Mouse (Mus musculus) neural tube, embryonic 14.5 days (tissue): ENCODE data around the gene 4933428M09Rik. TPM values are rescaled to one million over a fixed set of nuclear protein-coding genes. Genes with fewer than 3 reads are reported as not detected.
"Not testable (repeated sequence)": the region's sequence is repeated elsewhere in the genome, so short reads cannot be mapped to it uniquely, and the experiment has no call there.

Experiments
- ATAC-seq: fragments of 200-750 bp; cut with Nextera tagmentation; 2 replicates; pipeline ENCODE4 v1.8.0; 2017; ENCODE audit warnings: low read depth, mild to moderate bottlenecking, moderate TSS enrichment, moderate library complexity
- H3K27ac ChIP-seq: fragments of 300-500 bp; sonication (generic); 2 replicates; pipeline ENCODE4 v1.5.1; 2014; ENCODE audit warnings: low read depth, mild to moderate bottlenecking, control low read depth, low read length, moderate library complexity, mixed read lengths
- H3K27me3 ChIP-seq: fragments of 300-500 bp; sonication (generic); 2 replicates; pipeline ENCODE4 v1.6.1; 2014; ENCODE audit warnings: low read length; ENCODE audit not compliant: control insufficient read depth, insufficient read depth
- H3K36me3 ChIP-seq: fragments of 300-500 bp; sonication (generic); 2 replicates; pipeline ENCODE4 v1.6.1; 2014; ENCODE audit warnings: low read length, mixed read lengths; ENCODE audit not compliant: control insufficient read depth, insufficient read depth
- H3K4me1 ChIP-seq: fragments of 300-500 bp; sonication (generic); 2 replicates; pipeline ENCODE4 v1.6.1; 2014; ENCODE audit warnings: low read length; ENCODE audit not compliant: control insufficient read depth, insufficient read depth
- H3K4me2 ChIP-seq: fragments of 300-500 bp; sonication (generic); 2 replicates; pipeline ENCODE4 v1.6.1; 2014; ENCODE audit warnings: mild to moderate bottlenecking, low read depth, low read length, control low read depth
- H3K4me3 ChIP-seq: fragments of 300-500 bp; sonication (generic); 2 replicates; pipeline ENCODE4 v1.5.1; 2014; ENCODE audit warnings: low read depth, low read length, control low read depth, mixed read lengths
- H3K9ac ChIP-seq: fragments of 300-500 bp; sonication (generic); replicated peaks from 2 replicates; pipeline ENCODE4 v1.6.1; 2014; ENCODE audit warnings: low read depth, mild to moderate bottlenecking, control low read depth, low read length, mixed read lengths
- H3K9me3 ChIP-seq: fragments of 300-500 bp; sonication (generic); 2 replicates; pipeline ENCODE4 v1.6.1; 2016; ENCODE audit warnings: low read length; ENCODE audit not compliant: control insufficient read depth
- WGBS: fragments of 180-500 bp; shearing (Covaris S2); extraction: QIAGEN DNeasy Blood & Tissue Kit; methylation state at CpG from one replicate; pipeline ENCODE4 v1.1.7; 2014; 5-methylcytosine and 5-hydroxymethylcytosine counted together
- polyA plus RNA-seq: library from polyadenylated mRNA; unstranded; fragments of >200 nt; fragmentation: Nextera tagmentation; extraction: Ambion mirVana; gene quantifications from 2 replicates; pipeline ENCODE4 v1.2.1, GENCODE M21; 2014

The 4933428M09Rik gene
- polyA plus RNA-seq, result not detected in 2 replicates

DNA sequence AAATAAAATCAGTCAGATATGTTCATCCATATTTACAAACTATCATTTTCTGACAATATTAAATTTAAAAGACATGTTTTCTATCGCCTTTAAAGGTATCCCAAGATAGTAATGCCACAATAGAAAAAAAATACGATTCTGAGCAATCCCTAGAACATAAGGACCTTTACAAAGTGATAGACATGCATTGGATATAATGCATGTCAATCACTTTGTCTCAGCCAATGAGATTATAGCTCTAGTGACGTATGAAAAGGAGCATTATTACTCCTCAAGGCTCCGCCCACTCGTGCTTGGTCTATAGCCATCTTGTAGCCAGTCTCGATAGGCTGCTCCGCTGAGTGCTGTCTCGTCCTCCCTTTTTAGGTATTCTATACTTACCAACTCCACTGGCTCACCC lies at the start of gene 4933428M09Rik:
Gene 4933428M09Rik, plus strand, starts transcription at position 301 of the 400 bp plus-strand sequence.
- no peaks in the 10 kb centered on the region for H3K27me3 ChIP-seq
- 91% methylated on average over 8 of the region's 8 CpGs for WGBS
- no peak within 1 kb of the TSS for H3K27ac ChIP-seq
- H3K4me3 ChIP-seq, result no peak within 1 kb of the TSS
- H3K9ac ChIP-seq, result no peak within 1 kb of the TSS
- H3K4me2 ChIP-seq, result no peak within 1 kb of the TSS
- H3K36me3 ChIP-seq, result no peaks in the 10 kb centered on the region
- ATAC-seq, result no peak
- H3K9me3 ChIP-seq, result no peaks in the 10 kb centered on the region
- H3K4me1 ChIP-seq, result no peaks in the 10 kb centered on the region

DNA sequence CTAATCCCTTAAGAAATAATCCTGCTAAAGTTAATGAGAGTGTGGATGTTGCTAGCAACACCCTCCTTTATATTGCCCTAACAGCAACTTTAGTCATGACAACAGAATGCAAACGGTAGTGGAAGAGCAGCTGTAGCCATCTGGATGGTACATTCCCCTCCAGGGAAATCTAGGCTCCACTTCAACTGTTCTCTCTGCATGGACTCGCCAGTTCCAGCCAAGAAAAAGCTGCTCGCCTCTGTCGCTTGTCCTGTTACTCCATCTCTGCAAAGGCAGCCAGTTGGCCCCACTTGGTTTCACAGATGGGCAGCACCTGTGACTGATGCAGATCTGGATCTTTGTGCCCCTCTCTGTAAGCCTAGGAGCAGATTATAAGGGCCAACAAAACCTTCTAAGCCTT lies 45.0 kb upstream of the 4933428M09Rik start:
- WGBS, result 73% methylated on average over 4 of the region's 4 CpGs
- ATAC-seq, result no peak
- H3K9ac ChIP-seq, result no peak overlapping the region
- H3K4me3 ChIP-seq, result no peak overlapping the region
- H3K4me2 ChIP-seq, result no peak overlapping the region
- H3K9me3 ChIP-seq, result no peaks in the 10 kb centered on the region
- no peak overlapping the region for H3K27ac ChIP-seq
- no peaks in the 10 kb centered on the region for H3K36me3 ChIP-seq
- no peaks in the 10 kb centered on the region for H3K4me1 ChIP-seq
- no peaks in the 10 kb centered on the region for H3K27me3 ChIP-seq

DNA sequence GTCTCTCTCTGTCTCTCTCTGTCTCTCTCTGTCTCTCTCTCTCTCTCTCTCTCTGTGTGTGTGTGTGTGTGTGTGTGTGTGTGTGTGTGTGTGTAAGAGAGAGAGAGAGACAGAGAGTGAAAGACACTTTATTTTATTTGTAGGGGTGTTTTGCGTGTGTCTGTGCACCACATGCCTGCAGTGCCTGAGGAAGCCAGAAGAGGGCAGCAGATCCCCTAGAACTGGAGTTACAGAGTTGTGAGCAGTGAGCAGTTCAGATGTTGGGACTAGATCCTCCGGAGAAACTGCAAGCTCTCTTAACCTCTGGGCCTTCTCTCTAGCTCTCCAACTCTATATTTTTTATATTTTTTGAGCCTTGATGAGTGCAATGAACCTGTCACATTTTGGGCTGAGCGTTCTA lies 12.5 kb downstream of the 4933428M09Rik start:
- not testable (repeated sequence) for H3K4me1 ChIP-seq, ATAC-seq, H3K4me2 ChIP-seq, H3K9ac ChIP-seq, H3K4me3 ChIP-seq, H3K9me3 ChIP-seq, H3K27me3 ChIP-seq, H3K27ac ChIP-seq, H3K36me3 ChIP-seq
- whole genome bisulfite sequencing, result 93% methylated on average over 3 of the region's 3 CpGs

DNA sequence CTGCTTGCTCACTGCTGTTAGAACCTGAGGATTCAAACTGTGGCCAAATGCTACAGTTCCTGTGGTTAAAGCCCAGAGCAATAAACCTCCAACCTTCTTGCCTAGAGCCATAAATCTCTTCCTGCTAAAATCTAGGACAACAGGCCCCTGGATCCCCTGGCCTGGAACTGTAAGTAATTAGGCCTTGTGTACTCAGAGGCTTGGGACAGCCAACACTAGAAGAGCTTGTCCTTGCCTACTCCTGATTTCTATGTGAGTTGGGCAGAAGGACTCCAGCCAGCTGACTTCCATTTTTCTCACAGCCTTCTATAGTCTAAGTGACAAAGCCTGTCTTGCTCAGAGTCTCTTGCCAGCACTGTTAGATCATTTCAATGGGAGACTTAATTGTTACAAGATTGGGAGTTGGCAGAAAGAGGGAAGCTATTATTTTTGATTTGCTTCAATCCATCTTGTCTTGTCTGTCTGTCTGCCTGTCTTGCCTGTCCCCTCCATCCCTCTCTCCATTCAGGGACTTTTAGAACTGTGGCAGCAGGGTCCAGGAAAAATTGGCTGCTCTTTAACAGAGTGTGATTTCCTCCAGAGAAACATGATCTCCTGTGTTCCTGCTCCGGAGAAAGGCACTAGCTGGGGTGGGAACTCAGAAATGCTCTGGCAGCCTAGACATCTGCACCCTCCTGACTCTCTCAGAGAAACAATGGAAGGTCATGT lies 15.7 kb downstream of the 4933428M09Rik start:
- Histone ChIP-seq H3K9me3 (no peaks in the 10 kb centered on the region), H3K4me3 (no peak overlapping the region), H3K27ac (no peak overlapping the region), H3K9ac (no peak overlapping the region), H3K36me3 (no peaks in the 10 kb centered on the region), H3K27me3 (no peaks in the 10 kb centered on the region), H3K4me1 (no peaks in the 10 kb centered on the region), H3K4me2 (no peak overlapping the region)
- peak; percentile 70; the same call in 1 of the 2 replicates for ATAC-seq
- 41% methylated on average over 1 of the region's 1 CpGs for WGBS

DNA sequence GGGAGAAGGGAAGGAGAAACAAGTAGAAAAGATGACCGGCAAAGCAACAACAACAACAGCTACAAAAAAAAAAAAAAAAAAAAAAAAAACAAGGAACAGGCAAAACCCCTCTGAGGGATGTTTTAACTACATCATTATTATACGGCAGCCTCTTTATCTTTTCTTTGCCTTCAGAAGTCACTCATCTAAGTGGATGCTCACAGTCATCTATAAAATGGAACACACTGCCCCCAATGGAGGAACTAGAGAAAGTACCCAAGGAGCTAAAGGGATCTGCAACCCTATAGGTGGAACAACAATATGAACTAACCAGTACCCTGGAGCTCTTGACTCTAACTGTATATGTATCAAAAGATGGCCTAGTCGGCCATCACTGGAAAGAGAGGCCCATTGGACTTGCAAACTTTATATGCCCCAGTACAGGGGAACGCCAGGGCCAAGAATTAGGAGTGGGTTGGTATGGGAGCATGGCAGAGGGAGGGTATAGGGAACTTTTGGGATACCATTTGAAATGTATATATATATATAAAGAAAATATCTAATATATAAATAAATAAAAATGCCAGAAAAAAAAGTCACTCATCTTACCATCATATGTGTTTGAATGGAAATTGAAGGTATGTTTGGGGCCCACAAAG lies 30.3 kb downstream of the 4933428M09Rik start:
- H3K4me3 ChIP-seq, H3K9me3 ChIP-seq, H3K9ac ChIP-seq, H3K27ac ChIP-seq, H3K4me1 ChIP-seq, H3K27me3 ChIP-seq, H3K36me3 ChIP-seq: not testable (repeated sequence)
- H3K4me2 ChIP-seq, result 0 out of 2 replicates have a peak overlapping the region, but pooled peaks have one; percentile 56
- peak; percentile 17; the same call in 1 of the 2 replicates for ATAC-seq
- WGBS, result 79% methylated on average over 4 of the region's 4 CpGs

DNA sequence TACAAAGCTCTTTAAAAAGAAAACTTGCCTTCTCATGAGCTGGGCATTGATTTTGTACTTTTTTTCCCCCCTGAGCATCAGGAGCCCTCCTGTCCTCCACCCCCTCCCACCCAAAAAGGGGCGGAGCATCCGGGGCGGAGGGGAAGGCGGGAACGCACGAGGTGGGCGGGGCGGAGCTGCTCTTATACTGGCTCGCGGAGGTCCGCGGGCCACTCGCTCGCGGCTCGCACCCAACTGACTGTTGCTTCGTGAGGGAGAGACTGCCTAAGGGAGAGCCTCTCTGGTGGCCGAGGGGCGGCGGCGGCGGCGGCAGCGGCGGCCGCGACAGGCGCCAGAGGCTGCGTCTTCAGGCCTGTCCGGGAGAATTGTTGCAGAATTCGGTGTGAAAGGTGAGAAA lies 30.8 kb downstream of the 4933428M09Rik start, which contains the start of gene Mum1l1:
Gene Mum1l1, plus strand, starts transcription at position 214 of the 397 bp plus-strand sequence.
- 19% methylated on average over 31 of the region's 31 CpGs for WGBS
- H3K4me1 ChIP-seq, result no peaks in the 10 kb centered on the region
- no peak within 1 kb of the TSS for H3K27ac ChIP-seq
- no peaks in the 10 kb centered on the region for H3K36me3 ChIP-seq
- no peaks in the 10 kb centered on the region for H3K9me3 ChIP-seq
- peak within 1 kb of the TSS; percentile 36 for H3K4me3 ChIP-seq
- H3K4me2 ChIP-seq, result peak within 1 kb of the TSS; percentile 56
- peak; percentile 90 for ATAC-seq
- no peaks in the 10 kb centered on the region for H3K27me3 ChIP-seq
- no peak within 1 kb of the TSS for H3K9ac ChIP-seq

DNA sequence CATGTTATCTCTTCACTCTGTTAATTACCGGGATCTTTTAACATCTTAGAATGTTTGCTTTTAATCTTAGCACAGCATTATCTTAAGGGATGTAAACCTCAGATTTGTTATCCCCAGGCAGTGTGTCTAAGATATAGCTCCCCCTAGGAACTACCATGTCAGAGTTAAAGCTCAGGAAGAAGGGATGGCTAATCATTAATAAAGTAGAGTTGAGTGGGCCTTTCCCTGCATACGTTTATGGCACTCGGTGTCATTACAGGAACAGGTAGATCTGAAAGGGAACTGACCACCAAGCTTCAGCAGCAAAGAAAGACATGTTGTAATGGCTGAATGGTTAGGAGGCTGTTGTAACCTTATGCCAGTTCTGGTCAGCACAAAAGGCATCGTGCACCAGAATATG lies 35.7 kb downstream of the 4933428M09Rik start:
- Histone ChIP-seq H3K9ac (no peak overlapping the region), H3K27me3 (no peaks in the 10 kb centered on the region), H3K9me3 (no peaks in the 10 kb centered on the region), H3K4me3 (no peak overlapping the region), H3K4me2 (no peak overlapping the region), H3K4me1 (no peaks in the 10 kb centered on the region), H3K27ac (no peak overlapping the region), H3K36me3 (no peaks in the 10 kb centered on the region)
- ATAC-seq, result no peak
- 63% methylated on average over 4 of the region's 4 CpGs for WGBS

DNA sequence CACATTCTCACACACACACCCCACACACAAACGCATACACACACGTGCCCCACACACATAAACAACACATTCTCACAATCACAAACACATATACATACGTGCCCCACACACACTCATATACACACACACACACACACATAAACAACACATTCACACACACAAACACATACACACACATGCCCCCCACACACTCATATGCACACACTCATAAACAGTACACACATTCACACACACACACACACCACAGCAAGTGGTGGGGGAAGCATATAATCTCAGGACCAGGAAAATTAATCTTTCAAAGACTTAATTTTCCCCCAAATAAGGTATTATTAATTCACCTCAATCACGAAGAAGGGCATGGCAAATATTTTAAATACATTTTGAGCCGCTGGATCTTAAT lies 37.4 kb downstream of the 4933428M09Rik start:
- no peak overlapping the region for H3K4me3 ChIP-seq
- 76% methylated on average over 5 of the region's 5 CpGs for WGBS
- no peak for ATAC-seq

DNA sequence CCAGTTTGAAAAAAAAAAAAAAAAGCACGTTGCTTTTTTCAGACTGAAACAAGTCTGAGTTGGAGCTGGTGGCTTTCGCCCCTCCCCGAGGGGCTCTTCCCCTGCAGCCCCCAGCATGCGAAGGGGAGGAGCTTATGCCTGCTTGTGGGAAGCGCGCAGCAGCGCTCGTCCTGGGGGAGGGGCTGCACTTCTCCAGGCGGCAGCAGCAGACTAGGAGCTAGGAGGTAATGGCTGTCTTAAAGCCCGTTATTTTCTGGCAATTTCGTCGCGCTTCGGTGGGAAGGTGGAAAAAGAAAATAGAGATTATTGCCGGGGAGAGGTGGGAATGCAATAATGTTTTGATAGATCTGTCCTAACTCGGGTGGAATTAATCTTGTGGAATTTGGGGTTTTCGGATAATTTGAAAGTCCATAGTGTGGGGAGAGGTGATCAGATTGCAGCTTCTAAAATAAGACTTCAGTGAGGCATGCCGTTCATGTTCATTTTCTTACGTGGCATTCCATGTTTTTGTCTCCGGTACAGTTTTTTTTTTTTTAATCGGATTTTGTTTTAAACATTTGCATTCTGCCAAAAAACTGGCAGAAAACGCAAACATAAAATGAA lies 38.1 kb downstream of the 4933428M09Rik start:
- peak overlapping the region; percentile 47 for H3K4me2 ChIP-seq
- no peaks in the 10 kb centered on the region for H3K9me3 ChIP-seq
- peak; percentile 96 for ATAC-seq
- no peaks in the 10 kb centered on the region for H3K36me3 ChIP-seq
- no peaks in the 10 kb centered on the region for H3K27me3 ChIP-seq
- peak overlapping the region; percentile 31 for H3K4me3 ChIP-seq
- no peaks in the 10 kb centered on the region for H3K4me1 ChIP-seq
- H3K27ac ChIP-seq, result no peak overlapping the region
- WGBS, result 18% methylated on average over 22 of the region's 22 CpGs
- H3K9ac ChIP-seq, result no peak overlapping the region; the same call in 1 of the 2 replicates

More for the DNA sequence above, 37.4 kb downstream of the 4933428M09Rik start:
- Histone ChIP-seq H3K9me3 (no peaks in the 10 kb centered on the region), H3K27ac (no peak overlapping the region), H3K4me2 (peak overlapping the region; percentile 47), H3K27me3 (no peaks in the 10 kb centered on the region), H3K36me3 (no peaks in the 10 kb centered on the region), H3K4me1 (no peaks in the 10 kb centered on the region), H3K9ac (no peak overlapping the region)
